Mouse (Mus musculus) kidney, adult 2 months (tissue): ENCODE data around the gene Hspa1a. TPM values are rescaled to one million over a fixed set of nuclear protein-coding genes. Genes with fewer than 3 reads are reported as not detected.

Experiments used
- DNase-seq: peaks from one replicate; pipeline ENCODE4 v3.0.0; 2021
- H3K27ac ChIP-seq: fragments of 200-500 bp; 2 replicates; pipeline ENCODE4 v1.5.1; 2012; ENCODE audit warnings: low read depth, low read length, control low read depth, inconsistent platforms; ENCODE audit not compliant: insufficient read depth
- H3K27me3 ChIP-seq: fragments of 200-500 bp; replicated peaks from 2 replicates; pipeline ENCODE4 v1.6.1; 2012; ENCODE audit warnings: mild to moderate bottlenecking, moderate library complexity, low read length, inconsistent platforms; ENCODE audit not compliant: control insufficient read depth, insufficient read depth
- H3K36me3 ChIP-seq: fragments of 200-500 bp; 2 replicates; pipeline ENCODE4 v1.6.1; 2012; ENCODE audit warnings: mild to moderate bottlenecking, moderate library complexity, low read length, inconsistent platforms; ENCODE audit not compliant: control insufficient read depth, insufficient read depth
- H3K4me1 ChIP-seq: fragments of 200-500 bp; 2 replicates; pipeline ENCODE4 v1.6.1; 2011; ENCODE audit warnings: low read length; ENCODE audit not compliant: control insufficient read depth, insufficient read depth
- H3K4me3 ChIP-seq: fragments of 200-500 bp; 2 replicates; pipeline ENCODE4 v1.5.1; 2011; ENCODE audit warnings: mild to moderate bottlenecking, low read depth, low read length, control low read depth; ENCODE audit not compliant: insufficient read depth
- CTCF ChIP-seq: fragments of 200-500 bp; conservative IDR thresholded peaks from 2 replicates; pipeline ENCODE4 v1.5.1; 2011; ENCODE audit warnings: low read depth, mild to moderate bottlenecking, control low read depth, low read length, moderate library complexity, mixed read lengths; ENCODE audit not compliant: insufficient read depth, insufficient read length
- POLR2A ChIP-seq: fragments of 200-500 bp; IDR thresholded peaks from one replicate; pipeline ENCODE4 v1.6.1; 2011; ENCODE audit warnings: low read depth, low read length, control low read depth
- WGBS: fragments of 180-500 bp; shearing (Covaris S2); methylation state at CpG from one replicate; pipeline ENCODE4 v1.1.7; 2018; 5-methylcytosine and 5-hydroxymethylcytosine counted together
- polyA plus RNA-seq: library from polyadenylated mRNA; depleted of rRNA; stranded (reverse); fragments of >200 nt; gene quantifications from 2 replicates; pipeline ENCODE4 v1.2.3, GENCODE M21; 2012

The Hspa1a gene
- polyA plus RNA-seq, 1 experiment: 23.4 TPM

GRCm38 (mm10) chr17:34943128-34943815 is 28.7 kb downstream of the Hspa1a start:
- peak overlapping the region; percentile 65 for H3K27ac ChIP-seq

GRCm38 (mm10) chr17:34941344-34942041 is 30.5 kb downstream of the Hspa1a start:
- TF ChIP-seq POLR2A (no peak), CTCF (no peak)
- WGBS: 11% methylated on average over 15 of the region's 15 CpGs
- peak; percentile 53 for DNase-seq

More at GRCm38 (mm10) chr17:34943128-34943815, 28.7 kb downstream of the Hspa1a start:
- DNase-seq: peak; percentile 85
- H3K4me3 ChIP-seq: no peak overlapping the region
- H3K4me1 ChIP-seq: peaks cover 37% of the 10 kb centered on the region
- H3K36me3 ChIP-seq: no peaks in the 10 kb centered on the region
- TF ChIP-seq POLR2A: no peak
- TF ChIP-seq CTCF: no peak
- H3K27me3 ChIP-seq: no peaks in the 10 kb centered on the region
- WGBS: 52% methylated on average over 4 of the region's 4 CpGs

GRCm38 (mm10) chr17:34937960-34938505 is 33.9 kb downstream of the Hspa1a start:
- Histone ChIP-seq H3K27me3 (no peaks in the 10 kb centered on the region), H3K27ac (peak overlapping the region; percentile 70)
- WGBS: 50% methylated on average over 6 of the region's 6 CpGs

More at GRCm38 (mm10) chr17:34941344-34942041, 30.5 kb downstream of the Hspa1a start:
- peak overlapping the region; percentile 88 for H3K27ac ChIP-seq
- H3K27me3 ChIP-seq: no peaks in the 10 kb centered on the region
- no peaks in the 10 kb centered on the region for H3K36me3 ChIP-seq
- H3K4me3 ChIP-seq: peak overlapping the region; percentile 52
- peaks cover 36% of the 10 kb centered on the region for H3K4me1 ChIP-seq

GRCm38 (mm10) chr17:34934830-34935229 is 37.1 kb downstream of the Hspa1a start:
- no peak for TF ChIP-seq POLR2A
- peak; percentile 58 for DNase-seq
- peak overlapping the region; percentile 53 for H3K27ac ChIP-seq
- H3K36me3 ChIP-seq: peaks cover 6% of the 10 kb centered on the region; the same call in 1 of the 2 replicates
- peak overlapping the region; percentile 45 for H3K4me3 ChIP-seq
- H3K4me1 ChIP-seq: peaks cover 5% of the 10 kb centered on the region; the same call in 1 of the 2 replicates
- no peaks in the 10 kb centered on the region for H3K27me3 ChIP-seq
- WGBS: 24% methylated on average over 8 of the region's 8 CpGs

More at GRCm38 (mm10) chr17:34937960-34938505, 33.9 kb downstream of the Hspa1a start:
- TF ChIP-seq POLR2A: no peak
- no peak for TF ChIP-seq CTCF
- Histone ChIP-seq H3K4me1 (peaks cover 11% of the 10 kb centered on the region; the same call in 1 of the 2 replicates), H3K36me3 (peaks cover 5% of the 10 kb centered on the region; the same call in 1 of the 2 replicates), H3K4me3 (no peak overlapping the region)
- peak; percentile 91 for DNase-seq

- peak; percentile 83 for DNase-seq
- H3K4me1 ChIP-seq: peaks cover 5% of the 10 kb centered on the region; the same call in 1 of the 2 replicates
- no peaks in the 10 kb centered on the region for H3K27me3 ChIP-seq
- H3K27ac ChIP-seq: peak overlapping the region; percentile 53
- H3K36me3 ChIP-seq: peaks cover 6% of the 10 kb centered on the region; the same call in 1 of the 2 replicates
- TF ChIP-seq CTCF: no peak
- no peak for TF ChIP-seq POLR2A
- 39% methylated on average over 24 of the region's 24 CpGs for WGBS
- H3K4me3 ChIP-seq: peak overlapping the region; percentile 45
These were observed 37.9 kb downstream of the Hspa1a start for GRCm38 (mm10) chr17:34934031-34934430.

- no peak for DNase-seq
- Histone ChIP-seq H3K36me3 (peaks cover 6% of the 10 kb centered on the region; the same call in 1 of the 2 replicates), H3K4me1 (no peaks in the 10 kb centered on the region; the same call in 1 of the 2 replicates), H3K4me3 (peak overlapping the region; percentile 67), H3K27ac (peak overlapping the region; percentile 78), H3K27me3 (no peaks in the 10 kb centered on the region)
- TF ChIP-seq CTCF (no peak), POLR2A (no peak)
- 53% methylated on average over 8 of the region's 8 CpGs for WGBS
These were observed 39.7 kb downstream of the Hspa1a start for GRCm38 (mm10) chr17:34932287-34932686.
